Mouse (Mus musculus) testis, adult 2 months (tissue): ENCODE results near the gene Fap. TPM values are rescaled to one million over a fixed set of nuclear protein-coding genes. Genes with fewer than 3 reads are reported as not detected.

Experiments
- H3K27ac ChIP-seq: fragments of 200-500 bp; 2 replicates; pipeline ENCODE4 v1.5.1; 2012; ENCODE audit warnings: low read depth, low read length; ENCODE audit not compliant: control insufficient read depth, insufficient read depth
- H3K27me3 ChIP-seq: fragments of 200-500 bp; 2 replicates; pipeline ENCODE4 v1.6.1; 2012; ENCODE audit warnings: mild to moderate bottlenecking, low read length, moderate library complexity; ENCODE audit not compliant: control insufficient read depth, insufficient read depth
- H3K36me3 ChIP-seq: fragments of 200-500 bp; 2 replicates; pipeline ENCODE4 v1.6.1; 2012; ENCODE audit warnings: mild to moderate bottlenecking, low read length; ENCODE audit not compliant: control insufficient read depth, insufficient read depth
- H3K4me1 ChIP-seq: fragments of 200-500 bp; 2 replicates; pipeline ENCODE4 v1.6.1; 2012; ENCODE audit warnings: low read length; ENCODE audit not compliant: control insufficient read depth, insufficient read depth
- H3K4me3 ChIP-seq: fragments of 200-500 bp; 2 replicates; pipeline ENCODE4 v1.5.1; 2012; ENCODE audit warnings: low read depth, mild to moderate bottlenecking, low read length, moderate library complexity, mixed read lengths; ENCODE audit not compliant: control insufficient read depth
- CTCF ChIP-seq: fragments of 200-500 bp; IDR thresholded peaks from 2 replicates; pipeline ENCODE4 v1.5.1; 2012; ENCODE audit warnings: low read depth, mild to moderate bottlenecking, inconsistent platforms, low read length, moderate library complexity; ENCODE audit not compliant: control insufficient read depth, insufficient read depth, insufficient replicate concordance
- POLR2A ChIP-seq: fragments of 200-500 bp; IDR thresholded peaks from 2 replicates; pipeline ENCODE4 v1.6.1; 2012; ENCODE audit warnings: low read depth, mild to moderate bottlenecking, inconsistent platforms, low read length, moderate library complexity; ENCODE audit not compliant: control insufficient read depth
- polyA plus RNA-seq: library from polyadenylated mRNA; depleted of rRNA; stranded (reverse); fragments of >200 nt; gene quantifications from 2 replicates; pipeline ENCODE4 v1.2.3, GENCODE M21; 2012

Fap gene
- polyA plus RNA-seq, 1 experiment: not detected

GRCm38 (mm10) chr2:62531065-62531464, 42.8 kb downstream of the Fap start:
- Histone ChIP-seq H3K27me3 (no peaks in the 10 kb centered on the region), H3K27ac (no peak overlapping the region), H3K4me3 (no peak overlapping the region), H3K36me3 (no peaks in the 10 kb centered on the region), H3K4me1 (no peaks in the 10 kb centered on the region)
- no peak for TF ChIP-seq CTCF
- no peak for TF ChIP-seq POLR2A

GRCm38 (mm10) chr2:62526399-62526798, 47.5 kb downstream of the Fap start:
- Histone ChIP-seq H3K4me1 (no peaks in the 10 kb centered on the region), H3K27ac (no peak overlapping the region), H3K36me3 (no peaks in the 10 kb centered on the region), H3K4me3 (no peak overlapping the region), H3K27me3 (no peaks in the 10 kb centered on the region)
- TF ChIP-seq CTCF (no peak), POLR2A (no peak)

- no peaks in the 10 kb centered on the region for H3K27me3 ChIP-seq
- no peak overlapping the region for H3K4me3 ChIP-seq
- no peak for TF ChIP-seq POLR2A
- H3K4me1 ChIP-seq: no peaks in the 10 kb centered on the region; the same call in 1 of the 2 replicates
- H3K27ac ChIP-seq: no peak overlapping the region
- H3K36me3 ChIP-seq: no peaks in the 10 kb centered on the region
Observed at GRCm38 (mm10) chr2:62517790-62518189, 56.1 kb downstream of the Fap start.

GRCm38 (mm10) chr2:62514477-62514876, 59.4 kb downstream of the Fap start:
- no peaks in the 10 kb centered on the region; the same call in 1 of the 2 replicates for H3K4me1 ChIP-seq
- no peak overlapping the region for H3K27ac ChIP-seq
- no peaks in the 10 kb centered on the region for H3K36me3 ChIP-seq
- no peak overlapping the region for H3K4me3 ChIP-seq
- H3K27me3 ChIP-seq: no peaks in the 10 kb centered on the region
- TF ChIP-seq POLR2A (no peak), CTCF (no peak)

GRCm38 (mm10) chr2:62513477-62513876, 60.4 kb downstream of the Fap start:
- TF ChIP-seq CTCF (no peak), POLR2A (no peak)
- H3K27ac ChIP-seq: no peak overlapping the region
- no peaks in the 10 kb centered on the region for H3K27me3 ChIP-seq

GRCm38 (mm10) chr2:62507130-62507529, 66.7 kb downstream of the Fap start:
- H3K27me3 ChIP-seq: no peaks in the 10 kb centered on the region
- H3K36me3 ChIP-seq: no peaks in the 10 kb centered on the region
- no peaks in the 10 kb centered on the region for H3K4me1 ChIP-seq
- no peak overlapping the region for H3K27ac ChIP-seq
- no peak overlapping the region for H3K4me3 ChIP-seq
- TF ChIP-seq CTCF: no peak
- TF ChIP-seq POLR2A: no peak

More at GRCm38 (mm10) chr2:62513477-62513876, 60.4 kb downstream of the Fap start:
- no peak overlapping the region for H3K4me3 ChIP-seq
- no peaks in the 10 kb centered on the region; the same call in 1 of the 2 replicates for H3K4me1 ChIP-seq
- no peaks in the 10 kb centered on the region for H3K36me3 ChIP-seq

GRCm38 (mm10) chr2:62506441-62506840, 67.4 kb downstream of the Fap start:
- no peak overlapping the region for H3K27ac ChIP-seq
- no peaks in the 10 kb centered on the region for H3K27me3 ChIP-seq
- H3K36me3 ChIP-seq: no peaks in the 10 kb centered on the region
- no peaks in the 10 kb centered on the region for H3K4me1 ChIP-seq
- TF ChIP-seq POLR2A: no peak
- no peak for TF ChIP-seq CTCF
- H3K4me3 ChIP-seq: no peak overlapping the region

GRCm38 (mm10) chr2:62504269-62504796, 69.5 kb downstream of the Fap start:
- TF ChIP-seq CTCF: no peak
- TF ChIP-seq POLR2A: no peak
- Histone ChIP-seq H3K27me3 (no peaks in the 10 kb centered on the region), H3K36me3 (no peaks in the 10 kb centered on the region), H3K4me1 (no peaks in the 10 kb centered on the region), H3K27ac (no peak overlapping the region), H3K4me3 (no peak overlapping the region)
